ENCODE assay signal across 32 mouse cellular contexts in genomic region chr7:120109676-120110075, GRCm38 (mm10). TPM values are rescaled to one million over a fixed set of nuclear protein-coding genes. Genes with fewer than 3 reads are reported as not detected.
DNase-seq lines count a peak whose midpoint lies in the region; ATAC-seq lines count a peak whose summit lies in the region.
"Had no signal": no experiment of that assay in that cellular context is flagged by ENCODE, and none has a peak within 500 bp of the region (broad histone marks: within the 10 kb centered on the region; RNA-seq: fewer than 3 reads in every experiment).

No protein-coding gene starts in this region.

- no peak for ATAC-seq in midbrain, embryonic 11.5 days (ENCODE audit: low FRiP score)
- no peak for ATAC-seq in midbrain, embryonic 14.5 days (ENCODE audit: low FRiP score, low TSS enrichment)
- ATAC-seq: CD4-positive, CD25-positive, alpha-beta regulatory T cell, adult 4 months; forebrain, embryonic 13.5 days; forebrain, embryonic 16.5 days; hindbrain, postnatal 0 days; inflammation-experienced regulatory T-cells, adult 6 months; intestine, embryonic 16.5 days had no signal

- WGBS in midbrain, embryonic 11.5 days, result 89% methylated on average over 5 of the region's 5 CpGs
- 90% methylated on average over 5 of the region's 5 CpGs for WGBS in midbrain, embryonic 14.5 days

- H3K4me1 ChIP-seq in midbrain, embryonic 11.5 days (ENCODE audit: control insufficient read depth, insufficient read depth, low read length), result no peaks in the 10 kb centered on the region
- H3K4me1 ChIP-seq in midbrain, embryonic 14.5 days (ENCODE audit: control insufficient read depth, insufficient read depth, low read length), result no peaks in the 10 kb centered on the region
- H3K4me1 ChIP-seq: embryonic facial prominence, embryonic 10.5 days; embryonic facial prominence, embryonic 13.5 days had no signal

- DNase-seq in adrenal gland, adult 8-10 months, result peak; percentile 74
- DNase-seq in adrenal gland, postnatal 25 days, result no peak
- DNase-seq in midbrain, embryonic 11.5 days (ENCODE audit: low spot score, missing footprints), result peak; percentile 75
- no peak for DNase-seq in midbrain, embryonic 14.5 days
- peak; percentile 55 for DNase-seq in adrenal gland, postnatal 14 days
- no peak for DNase-seq in c-Kit-positive CD71-positive TER-119-positive erythroid progenitor cells, embryonic 14.5 days (ENCODE audit: low spot score)
- DNase-seq: cerebellum, adult 11-12 months; cerebellum, adult 8-10 months; cerebellum, postnatal 10 days; cerebellum, postnatal 36 days; embryo, embryonic 11 days; gastrocnemius, postnatal 10 days; gastrocnemius, postnatal 36 days; heart, adult 11 months; heart, postnatal 10 days; heart, postnatal 4 days; kidney, adult 18-20 months had no signal

- no peaks in the 10 kb centered on the region for H3K9me3 ChIP-seq in midbrain, embryonic 11.5 days (ENCODE audit: control insufficient read depth, low read length)
- 0 out of 2 replicates have a peak, but pooled peaks cover 4% of the 10 kb centered on the region for H3K9me3 ChIP-seq in midbrain, embryonic 14.5 days (ENCODE audit: control insufficient read depth, low read length)
- H3K9me3 ChIP-seq: embryonic facial prominence, embryonic 10.5 days; embryonic facial prominence, embryonic 13.5 days; forebrain, embryonic 13.5 days had no signal

- H3K4me3 ChIP-seq in midbrain, embryonic 11.5 days (ENCODE audit: low read depth, low read length), result no peak overlapping the region
- no peak overlapping the region for H3K4me3 ChIP-seq in midbrain, embryonic 14.5 days (replicated peaks; ENCODE audit: low read depth, low read length)
- H3K4me3 ChIP-seq: embryonic facial prominence, embryonic 10.5 days; embryonic facial prominence, embryonic 13.5 days; erythroblast, embryonic 14.5 days; forebrain, embryonic 13.5 days had no signal

- H3K9ac ChIP-seq in midbrain, embryonic 11.5 days (ENCODE audit: low read length), result no peak overlapping the region
- H3K9ac ChIP-seq in midbrain, embryonic 14.5 days (replicated peaks; ENCODE audit: low read length), result no peak overlapping the region
- H3K9ac ChIP-seq: embryonic facial prominence, embryonic 13.5 days; forebrain, embryonic 13.5 days; hindbrain, embryonic 14.5 days had no signal

- H3K27ac ChIP-seq in midbrain, embryonic 11.5 days (ENCODE audit: low read depth, low read length), result no peak overlapping the region
- H3K27ac ChIP-seq in midbrain, embryonic 14.5 days (replicated peaks; ENCODE audit: low read depth, low read length), result no peak overlapping the region
- H3K27ac ChIP-seq: embryonic facial prominence, embryonic 10.5 days; embryonic facial prominence, embryonic 13.5 days; forebrain, embryonic 13.5 days; hindbrain, embryonic 14.5 days; hindbrain, postnatal 0 days had no signal

- no peak overlapping the region for H3K4me2 ChIP-seq in midbrain, embryonic 11.5 days
- H3K4me2 ChIP-seq in midbrain, embryonic 14.5 days (ENCODE audit: low read length), result no peak overlapping the region
- H3K4me2 ChIP-seq: embryonic facial prominence, embryonic 13.5 days; forebrain, embryonic 13.5 days; heart, embryonic 11.5 days; hindbrain, embryonic 14.5 days had no signal

- no peaks in the 10 kb centered on the region for H3K27me3 ChIP-seq in midbrain, embryonic 11.5 days (ENCODE audit: control insufficient read depth, insufficient read depth, low read length)
- no peaks in the 10 kb centered on the region for H3K27me3 ChIP-seq in midbrain, embryonic 14.5 days (ENCODE audit: control insufficient read depth, insufficient read depth, low read length)
- H3K27me3 ChIP-seq: embryonic facial prominence, embryonic 13.5 days; forebrain, embryonic 13.5 days had no signal

- H3K36me3 ChIP-seq in midbrain, embryonic 11.5 days (ENCODE audit: control insufficient read depth, insufficient read depth, low read length), result no peaks in the 10 kb centered on the region
- no peaks in the 10 kb centered on the region for H3K36me3 ChIP-seq in midbrain, embryonic 14.5 days (ENCODE audit: control insufficient read depth, insufficient read depth, low read length)

RNA-seq across cellular contexts. Expression of gene Tmem159, which starts 7.5 kb away (rescaled TPM):
- 100 to 1,000 TPM in 3 of 4 experiments, 10 to 100 TPM in 1; 95.7 to 156 (median 129) TPM for total RNA-seq in adrenal gland, adult 8-10 months (2022)
- 80.3 and 83.9 TPM in 2 replicates for total RNA-seq in adrenal gland, postnatal 25 days (2021)
- polyA plus RNA-seq in midbrain, embryonic 11.5 days (2014; fragmentation: Nextera tagmentation; extraction: Ambion mirVana), result 23.2 and 23.6 TPM in 2 replicates
- polyA plus RNA-seq in midbrain, embryonic 14.5 days (2014; fragmentation: Nextera tagmentation; extraction: Ambion mirVana), result 9.5 and 33.7 TPM in 2 replicates
- 46.4 and 59.7 TPM in 2 replicates for total RNA-seq in adrenal gland, postnatal 14 days (2021)
- total RNA-seq: MEL had no signal
- polyA plus RNA-seq: erythroblast, embryonic 14.5 days had no signal

RNA-seq across cellular contexts. Expression of gene Dnah3, which starts 14.6 kb away (rescaled TPM):
- total RNA-seq in adrenal gland, adult 8-10 months (2022), result under 1 TPM in 3 of 4 experiments, not detected in 1; 0.06 to 0.11 (median 0.06) TPM
- not detected in 2 replicates for total RNA-seq in adrenal gland, postnatal 25 days (2021)
- 0.03 TPM in 1 of 2 replicates, not detected in the other for polyA plus RNA-seq in midbrain, embryonic 11.5 days (2014; fragmentation: Nextera tagmentation; extraction: Ambion mirVana)
- polyA plus RNA-seq in midbrain, embryonic 14.5 days (2014; fragmentation: Nextera tagmentation; extraction: Ambion mirVana), result 0.04 TPM in 1 of 2 replicates, not detected in the other
- not detected in 2 replicates for total RNA-seq in adrenal gland, postnatal 14 days (2021)
- total RNA-seq: gastrocnemius, postnatal 10 days; MEL had no signal
- polyA plus RNA-seq: C2C12; CD4-positive, CD25-positive, alpha-beta regulatory T cell, adult 4 months; embryonic facial prominence, embryonic 10.5 days; embryonic facial prominence, embryonic 13.5 days; forebrain, embryonic 16.5 days; heart, embryonic 11.5 days; heart, embryonic 14.5 days; intestine, embryonic 16.5 days had no signal

RNA-seq across cellular contexts. Expression of gene Zp2, which starts 35.4 kb away (rescaled TPM):
- not detected for total RNA-seq in adrenal gland, adult 8-10 months (2022)
- 0.36 TPM in 1 of 2 replicates, not detected in the other for total RNA-seq in adrenal gland, postnatal 25 days (2021)
- polyA plus RNA-seq in midbrain, embryonic 11.5 days (2014; fragmentation: Nextera tagmentation; extraction: Ambion mirVana), result not detected in 2 replicates
- polyA plus RNA-seq in midbrain, embryonic 14.5 days (2014; fragmentation: Nextera tagmentation; extraction: Ambion mirVana), result not detected in 2 replicates
- total RNA-seq in adrenal gland, postnatal 14 days (2021), result not detected in 2 replicates
- total RNA-seq: hindbrain, postnatal 0 days; MEL had no signal
- polyA plus RNA-seq: C2C12; CD4-positive, CD25-positive, alpha-beta regulatory T cell, adult 4 months; embryonic facial prominence, embryonic 13.5 days; erythroblast, embryonic 14.5 days; forebrain, embryonic 13.5 days; forebrain, embryonic 16.5 days; heart, embryonic 14.5 days; hindbrain, embryonic 11.5 days; hindbrain, embryonic 14.5 days; hindbrain, postnatal 0 days; inflammation-experienced regulatory T-cells, adult 6 months; intestine, embryonic 16.5 days had no signal

Comparison
In these comparisons a context has a peak if more than half of its experiments do, and no peak if none do; other contexts are left out.
1. DNase-seq: peak in adrenal gland, adult 8-10 months (single experiment), midbrain, embryonic 11.5 days (single experiment) and adrenal gland, postnatal 14 days (single experiment); none in adrenal gland, postnatal 25 days (single experiment), midbrain, embryonic 14.5 days (single experiment) and c-Kit-positive CD71-positive TER-119-positive erythroid progenitor cells, embryonic 14.5 days (single experiment).